In the genomic region with DNA sequence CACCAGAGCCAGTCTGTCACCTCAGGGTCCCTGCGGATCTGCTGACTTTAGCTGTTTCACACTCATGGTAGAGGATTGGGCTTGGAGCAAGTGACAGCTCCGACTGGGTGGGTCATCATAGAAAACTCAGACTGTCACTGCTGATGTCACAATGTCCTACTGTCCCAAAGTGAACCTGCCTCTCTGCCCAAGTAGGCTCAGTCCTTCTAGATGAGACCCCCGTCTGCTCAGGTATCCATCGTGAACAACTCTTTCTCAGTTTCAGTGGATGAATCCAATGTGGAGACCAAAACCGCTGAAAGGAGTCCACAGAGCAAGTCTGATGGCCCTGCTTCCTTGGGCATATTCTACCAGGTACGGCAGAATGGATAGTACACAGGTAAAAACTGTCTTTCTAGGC, we compare ENCODE assay signal across 7 mouse cellular contexts. TPM values are rescaled to one million over a fixed set of nuclear protein-coding genes. Genes with fewer than 3 reads are reported as not detected.
DNase-seq lines count a peak whose midpoint lies in the region; ATAC-seq and TF ChIP-seq lines count a peak whose summit lies in the region.

TSS of gene Dcun1d1 (minus strand) at position 101 of the 400 bp plus-strand sequence.

- TF ChIP-seq EP300 in CH12.LX (IDR thresholded peaks at IDR 0.05; ENCODE audit: low read length) = no peak

- no peak for ATAC-seq in Patski
- no peak for ATAC-seq in forebrain, embryonic 16.5 days
- ATAC-seq in hindbrain, embryonic 14.5 days (ENCODE audit: low FRiP score) = no peak
- no peak for ATAC-seq in liver, embryonic 16.5 days (ENCODE audit: low read depth)

- DNase-seq in CH12.LX (ENCODE audit: extremely low read depth) (no peak), Patski (ENCODE audit: low read depth, low spot score) (no peak)
- DNase-seq in hindbrain, embryonic 14.5 days (ENCODE audit: low spot score) = no peak
- DNase-seq in yolk sac, embryonic 10.5 days (ENCODE audit: low spot score) = no peak
- DNase-seq in spleen, postnatal 10 days (ENCODE audit: low spot score in 2 of 2) = no peak

- no peak within 1 kb of the TSS for H3K4me3 ChIP-seq in CH12.LX (replicated peaks in 1 of 3; ENCODE audit: low read depth in 2 of 3, low read length in 2 of 3, poor library complexity in 1 of 3)
- H3K4me3 ChIP-seq in forebrain, embryonic 16.5 days (replicated peaks; ENCODE audit: low read length) = no peak within 1 kb of the TSS
- no peak within 1 kb of the TSS for H3K4me3 ChIP-seq in hindbrain, embryonic 14.5 days (replicated peaks; ENCODE audit: low read length)
- H3K4me3 ChIP-seq in liver, embryonic 16.5 days (ENCODE audit: low read depth, low read length) = no peak within 1 kb of the TSS

- no peak for TF ChIP-seq RAD21 in CH12.LX (IDR thresholded peaks at IDR 0.05; ENCODE audit: low read depth, low read length)

- in situ Hi-C loops in CH12.LX (cut with MboI; ENCODE audit: low pct_ligation_motif_present, low pct_unique_long_range_greater_than_20kb, low sequenced_read_pairs) = no loop called here
- in situ Hi-C loops in Patski (cut with MboI; ENCODE audit: low pct_unique_long_range_greater_than_20kb) = loop anchor here (25.0 kb wide), 1 partner anchor 1900 kb away; no protein-coding TSS in a partner anchor

- H3K36me3 ChIP-seq in CH12.LX (replicated peaks in 1 of 2; ENCODE audit: control insufficient read depth in 1 of 2, insufficient read depth in 1 of 2, low read length in 1 of 2) = peaks cover 15 to 57% of the 10 kb centered on the region in 2 experiments
- no peaks in the 10 kb centered on the region for H3K36me3 ChIP-seq in forebrain, embryonic 16.5 days (ENCODE audit: control insufficient read depth, insufficient read depth)
- no peaks in the 10 kb centered on the region for H3K36me3 ChIP-seq in hindbrain, embryonic 14.5 days (replicated peaks; ENCODE audit: control insufficient read depth, insufficient read depth)
- no peaks in the 10 kb centered on the region for H3K36me3 ChIP-seq in liver, embryonic 16.5 days (ENCODE audit: control insufficient read depth, insufficient read depth)

- H3K9me3 ChIP-seq in CH12.LX (replicated peaks; ENCODE audit: low read length) = no peaks in the 10 kb centered on the region
- H3K9me3 ChIP-seq in forebrain, embryonic 16.5 days (ENCODE audit: control insufficient read depth, low read length) = no peaks in the 10 kb centered on the region
- H3K9me3 ChIP-seq in hindbrain, embryonic 14.5 days (ENCODE audit: control insufficient read depth, low read length) = no peaks in the 10 kb centered on the region
- H3K9me3 ChIP-seq in liver, embryonic 16.5 days (replicated peaks; ENCODE audit: control insufficient read depth, low read length) = no peaks in the 10 kb centered on the region

- TF ChIP-seq POLR2A in CH12.LX (IDR thresholded peaks at IDR 0.05; ENCODE audit: low read depth, low read length) = no peak

- H3K27me3 ChIP-seq in CH12.LX (replicated peaks) (no peaks in the 10 kb centered on the region), Patski (no peaks in the 10 kb centered on the region)
- H3K27me3 ChIP-seq in forebrain, embryonic 16.5 days (replicated peaks; ENCODE audit: control insufficient read depth, insufficient read depth, low read length) = no peaks in the 10 kb centered on the region
- no peaks in the 10 kb centered on the region for H3K27me3 ChIP-seq in hindbrain, embryonic 14.5 days (ENCODE audit: control insufficient read depth, insufficient read depth, low read length)
- no peaks in the 10 kb centered on the region for H3K27me3 ChIP-seq in liver, embryonic 16.5 days (ENCODE audit: control insufficient read depth, insufficient read depth, low read depth, low read length)

- 92% methylated on average over 6 of the region's 6 CpGs for WGBS in forebrain, embryonic 16.5 days
- WGBS in hindbrain, embryonic 14.5 days = 94% methylated on average over 6 of the region's 6 CpGs
- WGBS in liver, embryonic 16.5 days (ENCODE audit: insufficient replicate concordance) = 81% methylated on average over 6 of the region's 6 CpGs

- CTCF ChIA-PET in Patski (lab: Charles Lee) = no interaction called here

- H3K79me2 ChIP-seq in CH12.LX (replicated peaks; ENCODE audit: control insufficient read depth, extremely low read depth, insufficient read depth, poor library complexity, severe bottlenecking) = peaks cover 24% of the 10 kb centered on the region; the same call in 1 of the 2 replicates

- dilution Hi-C loops in CH12.LX (cut with MboI; ENCODE audit: extremely low pct_ligation_motif_present, extremely low pct_unique_long_range_greater_than_20kb, low sequenced_read_pairs) = no loop called here

- H3K4me1 ChIP-seq in CH12.LX (ENCODE audit: control insufficient read depth in 1 of 2, insufficient read depth in 2 of 2) = peaks cover 10 to 38% of the 10 kb centered on the region in 2 experiments
- peaks cover 9% of the 10 kb centered on the region for H3K4me1 ChIP-seq in forebrain, embryonic 16.5 days (replicated peaks; ENCODE audit: control insufficient read depth, insufficient read depth, low read length)
- 0 out of 2 replicates have a peak, but pooled peaks cover 7% of the 10 kb centered on the region for H3K4me1 ChIP-seq in hindbrain, embryonic 14.5 days (replicated peaks; ENCODE audit: control insufficient read depth, insufficient read depth, low read length)
- H3K4me1 ChIP-seq in liver, embryonic 16.5 days (ENCODE audit: control insufficient read depth, low read depth, low read length) = peaks cover 18% of the 10 kb centered on the region

- no peak within 1 kb of the TSS for H3K9ac ChIP-seq in CH12.LX (ENCODE audit: insufficient read depth, low read depth)
- no peak within 1 kb of the TSS for H3K9ac ChIP-seq in forebrain, embryonic 16.5 days (replicated peaks; ENCODE audit: low read depth, low read length)
- H3K9ac ChIP-seq in hindbrain, embryonic 14.5 days = no peak within 1 kb of the TSS
- no peak within 1 kb of the TSS for H3K9ac ChIP-seq in liver, embryonic 16.5 days (ENCODE audit: low read depth, low read length)

- no peak for TF ChIP-seq CTCF in CH12.LX (conservative IDR thresholded peaks at IDR 0.05 in 1 of 2, IDR thresholded peaks at IDR 0.05 in 1 of 2; ENCODE audit: low read depth in 2 of 2, low read length in 2 of 2)
- no peak for TF ChIP-seq CTCF in Patski (IDR thresholded peaks at IDR 0.05)

- H3K4me2 ChIP-seq in CH12.LX (ENCODE audit: insufficient read depth, low read depth, poor library complexity, severe bottlenecking) = no peak within 1 kb of the TSS
- H3K4me2 ChIP-seq in forebrain, embryonic 16.5 days (ENCODE audit: low read length) = no peak within 1 kb of the TSS
- H3K4me2 ChIP-seq in hindbrain, embryonic 14.5 days (replicated peaks) = no peak within 1 kb of the TSS
- no peak within 1 kb of the TSS for H3K4me2 ChIP-seq in liver, embryonic 16.5 days (ENCODE audit: low read depth, low read length)

- H3K27ac ChIP-seq in CH12.LX (ENCODE audit: insufficient read depth, low read depth) = no peak within 1 kb of the TSS
- no peak within 1 kb of the TSS for H3K27ac ChIP-seq in forebrain, embryonic 16.5 days (ENCODE audit: low read length)
- H3K27ac ChIP-seq in hindbrain, embryonic 14.5 days = no peak within 1 kb of the TSS
- no peak within 1 kb of the TSS for H3K27ac ChIP-seq in liver, embryonic 16.5 days (ENCODE audit: low read length)

- POLR2A ChIA-PET in Patski (lab: Charles Lee) = no interaction called here

TF ChIP-seq in CH12.LX, 34 proteins besides CTCF, POLR2A, EP300 and RAD21:
- TF ChIP-seq UBTF (IDR thresholded peaks at IDR 0.05; ENCODE audit: low read depth, low read length) = no peak
- TF ChIP-seq RCOR1 (conservative IDR thresholded peaks at IDR 0.05; ENCODE audit: low read depth, low read length) = no peak
- no peak for TF ChIP-seq MAX (IDR thresholded peaks at IDR 0.05; ENCODE audit: low read length)
- TF ChIP-seq ZKSCAN1 (IDR thresholded peaks at IDR 0.05; ENCODE audit: borderline replicate concordance, low read depth, low read length) = no peak
- no peak for TF ChIP-seq JUND (conservative IDR thresholded peaks at IDR 0.05; ENCODE audit: low read depth, low read length)
- TF ChIP-seq ELF1 (IDR thresholded peaks at IDR 0.05; ENCODE audit: low read depth, low read length) = no peak
- TF ChIP-seq USF1 (IDR thresholded peaks at IDR 0.05; ENCODE audit: low read depth, low read length) = no peak
- no peak for TF ChIP-seq ZNF384 (IDR thresholded peaks at IDR 0.05; ENCODE audit: low read depth, low read length)
- TF ChIP-seq MXI1 (IDR thresholded peaks at IDR 0.05; ENCODE audit: low read depth, low read length) = no peak
- no peak for TF ChIP-seq ETS1 (conservative IDR thresholded peaks at IDR 0.05; ENCODE audit: low read depth, low read length)
- no peak for TF ChIP-seq ZC3H11A (IDR thresholded peaks at IDR 0.05; ENCODE audit: low read depth, low read length)
- no peak for TF ChIP-seq GABPA (IDR thresholded peaks at IDR 0.05; ENCODE audit: insufficient replicate concordance, low read depth, low read length)

RNA-seq across cellular contexts. Expression of gene Dcun1d1, which starts in this region (rescaled TPM):
- total RNA-seq in CH12.LX (2012; rRNA removed) (32.6 and 38.9 TPM in 2 replicates), CH12.LX (2014; rRNA removed) (72.4 and 86.0 TPM in 2 replicates)
- polyA plus RNA-seq in CH12.LX (2012; ENCODE audit: insufficient read length, low read depth) (42.3 and 55.2 TPM in 2 replicates), Patski (2021) (72.5 TPM)
- 121 and 131 TPM in 2 replicates for polyA plus RNA-seq in forebrain, embryonic 16.5 days (2015; fragmentation: Nextera tagmentation; extraction: Ambion mirVana)
- 95.7 and 104 TPM in 2 replicates for polyA plus RNA-seq in hindbrain, embryonic 14.5 days (2014; fragmentation: Nextera tagmentation; extraction: Ambion mirVana)
- polyA plus RNA-seq in liver, embryonic 16.5 days (2015; fragmentation: Nextera tagmentation; extraction: Ambion mirVana) = 82.0 and 86.8 TPM in 2 replicates
